Mouse (Mus musculus) adrenal gland, adult 18-20 months (tissue): ENCODE data around the gene Dpp4. TPM values are rescaled to one million over a fixed set of nuclear protein-coding genes. Genes with fewer than 3 reads are reported as not detected.

ENCODE experiments used
- DNase-seq, 2 experiments: peaks; one replicate each; pipeline ENCODE4 v3.0.0; 2021 to 2022; ENCODE audit warnings: low spot score in 2 of 2
- total RNA-seq, 2 experiments: library from RNA; stranded (reverse); gene quantifications; 1 replicate in 1 of 2; 2 replicates in 1 of 2; pipeline ENCODE4 v1.2.3; 2021

The Dpp4 gene
- total RNA-seq, 2 experiments from 2014 or later = 2.0 to 4.4 TPM

DNA sequence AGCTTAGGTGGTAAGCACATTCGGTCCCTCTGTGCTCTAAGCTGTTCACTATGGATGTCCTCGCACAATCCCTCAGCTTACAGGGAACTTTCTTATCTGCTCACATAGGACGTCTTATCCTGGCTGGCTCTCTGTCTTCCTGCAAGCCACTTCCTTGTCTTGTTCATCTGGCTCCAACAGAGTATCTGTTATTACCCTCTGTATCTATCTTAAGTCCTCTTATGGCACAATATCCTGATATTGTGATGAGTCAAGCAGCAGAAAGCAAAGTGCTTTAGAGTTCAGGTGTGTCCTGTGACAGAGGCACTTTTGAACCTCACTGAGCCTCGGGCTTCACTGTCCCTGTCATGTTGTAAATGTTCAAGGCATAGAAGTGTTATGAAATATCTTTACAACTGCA lies 48.4 kb downstream of the Dpp4 start:
- no peak for DNase-seq

DNA sequence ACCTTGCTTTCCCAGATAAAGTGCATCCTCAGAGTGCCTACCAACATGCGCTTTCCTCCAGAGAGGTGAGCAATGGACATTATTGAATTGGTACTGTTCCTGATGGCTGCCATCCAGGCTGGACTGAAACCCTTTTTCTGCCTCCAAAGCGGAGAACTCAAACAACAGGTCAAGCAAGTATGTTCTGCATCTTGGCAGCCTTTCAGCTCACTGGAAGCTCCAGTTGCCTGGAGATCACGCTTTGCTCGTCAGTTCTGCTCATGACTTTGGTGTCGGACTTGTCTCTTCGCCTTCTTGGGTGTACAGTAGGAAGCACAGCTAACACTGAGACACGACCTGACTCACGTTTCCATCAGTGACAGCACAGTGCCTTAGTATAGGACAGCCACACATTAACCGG lies 49.8 kb downstream of the Dpp4 start:
- DNase-seq = no peak

GRCm38 (mm10) chr2:62361514-62361913 lies 50.5 kb downstream of the Dpp4 start:
- DNase-seq = no peak

- no peak for DNase-seq
These were observed 51.2 kb downstream of the Dpp4 start for GRCm38 (mm10) chr2:62360872-62361271.

- DNase-seq = no peak
These were observed 54.8 kb downstream of the Dpp4 start for GRCm38 (mm10) chr2:62357259-62357658.

DNA sequence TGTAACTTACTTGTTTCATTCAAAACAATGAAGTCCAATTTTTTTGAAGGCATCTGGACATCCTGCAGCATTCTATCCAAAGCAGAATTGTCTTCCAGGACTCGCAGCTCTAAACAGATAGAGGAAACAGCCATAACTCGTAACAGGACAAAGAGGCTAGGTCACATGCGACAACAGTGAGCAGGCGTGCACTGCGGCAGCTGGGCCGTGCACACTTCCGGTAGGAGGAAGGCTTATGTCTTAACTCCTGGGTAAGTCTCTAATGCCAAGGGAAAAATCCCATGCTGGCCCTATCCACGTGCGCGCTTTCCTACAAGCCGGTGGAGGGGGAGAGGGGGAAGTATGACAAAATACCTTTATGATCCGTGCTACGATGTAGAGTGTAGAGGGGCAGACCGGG lies 55.4 kb downstream of the Dpp4 start:
- no peak for DNase-seq

GRCm38 (mm10) chr2:62355766-62356165 lies 56.3 kb downstream of the Dpp4 start:
- no peak for DNase-seq

DNA sequence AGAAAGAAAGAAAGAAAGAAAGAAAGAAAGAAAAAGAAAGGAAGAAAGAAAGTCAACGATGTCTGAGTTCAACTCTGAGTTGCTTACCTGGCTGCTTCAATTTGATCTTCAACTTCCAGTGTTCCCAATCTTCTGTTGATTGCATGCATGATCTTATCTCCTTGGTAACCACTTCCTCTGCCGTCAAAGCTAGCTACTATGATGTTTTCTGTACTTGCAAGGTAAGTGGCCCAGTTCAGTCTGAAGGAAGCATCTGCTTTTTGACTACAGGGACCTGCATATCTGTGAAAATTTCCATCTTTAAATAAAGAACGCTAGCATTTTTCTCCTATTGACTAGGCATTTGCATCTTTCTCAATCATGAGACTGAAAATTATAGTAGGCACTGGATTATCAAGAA lies 60.0 kb downstream of the Dpp4 start:
- DNase-seq = no peak

GRCm38 (mm10) chr2:62347762-62348161 lies 64.3 kb downstream of the Dpp4 start:
- no peak for DNase-seq

DNA sequence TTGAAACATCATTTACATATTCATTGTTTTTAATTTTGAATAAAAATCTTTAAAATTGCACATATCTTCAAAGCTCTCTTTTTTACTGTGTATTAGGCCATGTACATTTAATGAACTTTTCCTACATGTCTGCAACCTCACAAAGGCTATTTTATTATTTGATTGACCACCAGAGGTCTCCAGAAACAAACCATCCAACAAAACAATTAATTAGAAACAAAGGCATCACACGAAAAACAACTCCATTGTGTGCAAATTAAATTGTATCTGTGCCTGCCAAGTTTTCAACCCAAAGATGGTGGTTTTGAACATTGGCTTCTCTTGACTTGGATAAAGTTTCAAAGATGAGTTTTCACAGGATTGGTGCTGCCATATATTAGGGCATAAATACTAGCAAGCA lies 65.3 kb downstream of the Dpp4 start:
- no peak for DNase-seq

GRCm38 (mm10) chr2:62344367-62344766 lies 67.7 kb downstream of the Dpp4 start:
- DNase-seq = no peak

DNA sequence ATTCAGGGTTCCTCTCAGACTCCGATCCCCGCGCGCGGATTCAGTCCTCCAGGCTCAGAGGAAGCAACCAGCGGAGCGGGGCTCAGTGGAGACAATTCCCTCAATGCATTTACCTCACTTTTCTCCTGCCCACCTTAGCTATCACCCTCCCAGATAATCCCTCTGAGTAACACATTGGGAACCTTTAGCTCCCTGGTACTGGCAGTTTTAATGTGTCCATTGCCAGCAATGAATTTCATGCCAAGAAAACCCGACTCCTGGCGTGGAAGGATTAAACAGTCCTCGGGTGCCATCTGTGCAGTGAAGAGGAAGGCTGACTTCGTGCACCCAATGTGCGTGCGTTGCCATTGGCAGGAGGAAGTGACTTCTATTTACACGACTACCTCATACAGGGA lies 70.3 kb downstream of the Dpp4 start:
- DNase-seq = no peak

GRCm38 (mm10) chr2:62341061-62341733 lies 70.8 kb downstream of the Dpp4 start:
- DNase-seq = no peak

GRCm38 (mm10) chr2:62339222-62339944 lies 72.6 kb downstream of the Dpp4 start:
- no peak for DNase-seq

- no peak for DNase-seq
These were observed 74.9 kb downstream of the Dpp4 start for GRCm38 (mm10) chr2:62337086-62337485.

DNA sequence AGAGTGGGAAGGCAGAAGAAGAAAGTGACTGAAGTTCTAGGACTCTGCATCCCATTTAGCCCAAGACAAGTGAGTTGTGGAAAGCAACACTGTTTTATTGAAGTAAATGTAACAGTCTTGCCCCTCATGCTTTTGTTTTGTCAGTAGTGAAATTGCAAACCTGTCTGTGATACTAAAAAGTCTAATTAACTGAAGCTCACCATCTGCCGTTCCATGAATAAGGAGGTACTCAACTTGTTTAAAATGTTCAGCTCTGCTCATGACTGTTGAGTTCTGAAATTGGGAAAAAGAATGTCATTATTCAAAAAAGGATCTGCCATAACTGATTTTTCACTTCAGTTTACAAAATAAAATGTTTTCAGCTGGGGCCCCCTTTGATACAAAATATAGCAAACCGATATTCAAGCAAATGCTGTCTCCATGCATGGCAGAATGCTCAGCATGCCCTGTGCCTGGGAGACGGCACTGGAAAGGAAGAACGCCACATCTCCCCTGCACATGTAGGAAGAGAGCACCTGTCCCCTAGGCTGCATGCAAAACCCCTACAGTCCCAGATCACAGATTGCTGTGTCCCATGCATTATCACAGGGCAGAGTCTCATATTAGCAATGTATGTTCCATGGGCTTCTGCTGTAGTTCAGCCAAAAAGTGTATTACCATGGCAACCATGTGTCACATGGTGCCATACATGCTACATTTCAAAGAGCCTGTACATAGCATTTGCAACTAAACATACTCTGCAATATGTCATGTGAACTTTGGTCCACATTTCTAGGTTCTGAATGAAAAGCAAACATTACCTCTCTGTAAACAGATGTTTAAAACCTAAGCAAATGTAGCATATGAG lies 77.4 kb downstream of the Dpp4 start:
- no peak for DNase-seq

DNA sequence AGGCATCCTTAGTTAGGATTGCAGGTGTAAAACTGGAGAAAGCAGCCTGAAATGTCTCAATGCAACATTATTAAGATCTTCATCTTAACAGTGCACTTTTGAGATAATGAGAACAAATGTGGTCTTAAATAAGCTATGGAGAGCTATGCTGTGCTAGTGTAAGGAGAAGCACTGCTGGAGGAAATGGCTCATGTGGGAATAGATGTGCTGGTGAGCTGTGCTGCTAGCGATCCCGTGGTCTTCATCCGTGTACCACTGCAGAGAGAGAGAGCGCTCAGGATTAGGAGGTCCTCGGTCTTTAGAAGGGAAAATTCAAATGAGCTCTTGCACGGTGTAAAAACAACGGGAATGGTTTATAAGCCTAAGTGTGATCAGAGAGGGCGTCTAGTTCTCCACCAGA lies 79.6 kb downstream of the Dpp4 start:
- DNase-seq = no peak

GRCm38 (mm10) chr2:62331913-62332312 lies 80.1 kb downstream of the Dpp4 start:
- DNase-seq = no peak

DNA sequence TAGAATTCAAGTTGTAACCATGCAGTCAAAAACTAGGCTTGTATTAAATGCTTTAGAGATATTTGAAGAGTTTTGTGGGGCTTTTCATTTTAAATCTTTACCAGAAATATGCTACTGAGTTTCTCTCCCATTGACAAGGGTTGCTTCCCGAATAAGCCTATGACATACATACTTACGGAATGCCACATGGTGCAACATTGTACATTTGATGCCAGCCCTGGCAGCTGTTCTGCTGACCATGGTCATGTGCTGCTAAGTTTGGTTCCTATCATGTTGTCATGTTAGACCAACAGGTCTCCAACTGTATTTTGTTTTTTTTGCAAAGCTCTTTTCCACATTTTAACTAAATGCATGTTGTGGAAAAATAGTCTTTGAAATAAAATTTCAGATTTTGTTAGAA lies 86.6 kb downstream of the Dpp4 start:
- DNase-seq = no peak

DNA sequence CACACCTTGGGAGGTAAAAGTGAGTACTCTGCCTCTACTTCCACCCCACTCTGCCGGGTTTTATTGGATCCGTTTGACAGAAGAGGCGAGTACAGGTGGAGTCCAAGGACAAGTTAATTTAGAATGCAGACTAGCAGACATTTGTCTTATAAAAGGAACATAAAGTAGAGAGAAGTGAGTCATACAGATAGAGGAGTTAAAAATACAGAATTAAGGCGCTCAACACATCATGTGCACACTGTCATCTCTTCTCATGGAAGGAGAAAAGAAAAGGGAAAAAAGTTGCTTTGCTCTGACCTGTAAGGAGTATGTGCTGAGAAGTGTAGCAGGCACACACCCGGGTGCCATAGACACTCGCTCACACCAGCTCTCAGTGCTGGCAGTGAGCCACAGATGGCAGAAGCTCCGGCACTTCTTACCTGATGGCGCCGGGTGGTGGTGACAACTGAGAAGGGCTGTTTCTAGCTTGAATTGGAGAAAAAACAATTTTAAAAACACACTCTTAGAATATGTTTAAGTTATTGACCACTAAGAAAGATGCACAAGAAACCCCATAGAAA lies 88.9 kb downstream of the Dpp4 start:
- DNase-seq = no peak

- DNase-seq = no peak
These were observed 92.5 kb downstream of the Dpp4 start for GRCm38 (mm10) chr2:62319489-62319888.

GRCm38 (mm10) chr2:62316930-62317329 lies 95.1 kb downstream of the Dpp4 start:
- DNase-seq = no peak
